Mouse (Mus musculus) limb, embryonic 11.5 days (tissue): ENCODE data around the gene 4933415A04Rik. TPM values are rescaled to one million over a fixed set of nuclear protein-coding genes. Genes with fewer than 3 reads are reported as not detected.

Experiments
- ATAC-seq: fragments of 200-750 bp; cut with Nextera tagmentation; 2 replicates; pipeline ENCODE4 v1.8.0; 2017; ENCODE audit warnings: low read depth; ENCODE audit not compliant: insufficient number of reproducible peaks, low FRiP score, low TSS enrichment
- DNase-seq: peaks from one replicate; pipeline ENCODE4 v3.0.0-alpha.2; 2015; ENCODE audit warnings: low spot score
- H3K27ac ChIP-seq: fragments of 300-500 bp; sonication (generic); replicated peaks from 2 replicates; pipeline ENCODE4 v1.5.1; 2014; ENCODE audit warnings: low read depth, mild to moderate bottlenecking, low read length
- H3K27me3 ChIP-seq: fragments of 300-500 bp; sonication (generic); 2 replicates; pipeline ENCODE4 v1.6.1; 2014; ENCODE audit warnings: mild to moderate bottlenecking, low read length, mixed read lengths; ENCODE audit not compliant: control insufficient read depth, insufficient read depth
- H3K36me3 ChIP-seq: fragments of 300-500 bp; sonication (generic); 2 replicates; pipeline ENCODE4 v1.6.1; 2014; ENCODE audit warnings: mild to moderate bottlenecking, low read length, moderate library complexity, mixed read lengths; ENCODE audit not compliant: control insufficient read depth, insufficient read depth
- H3K4me1 ChIP-seq: fragments of 300-500 bp; sonication (generic); 2 replicates; pipeline ENCODE4 v1.6.1; 2014; ENCODE audit warnings: low read length, mixed read lengths; ENCODE audit not compliant: control insufficient read depth, insufficient read depth
- H3K4me2 ChIP-seq: fragments of 300-500 bp; sonication (generic); 2 replicates; pipeline ENCODE4 v1.6.1; 2014; ENCODE audit warnings: low read depth, mild to moderate bottlenecking, moderate library complexity; ENCODE audit not compliant: severe bottlenecking
- H3K4me3 ChIP-seq: fragments of 300-500 bp; sonication (generic); 2 replicates; pipeline ENCODE4 v1.5.1; 2014; ENCODE audit warnings: low read depth, low read length
- H3K9ac ChIP-seq: fragments of 300-500 bp; sonication (generic); 2 replicates; pipeline ENCODE4 v1.6.1; 2014; ENCODE audit warnings: mild to moderate bottlenecking, low read length
- H3K9me3 ChIP-seq: fragments of 300-500 bp; sonication (generic); 2 replicates; pipeline ENCODE4 v1.6.1; 2016; ENCODE audit warnings: low read length; ENCODE audit not compliant: control insufficient read depth
- WGBS: fragments of 180-500 bp; shearing (Covaris S2); extraction: QIAGEN DNeasy Blood & Tissue Kit; methylation state at CpG from one replicate; pipeline ENCODE4 v1.1.7; 2014; 5-methylcytosine and 5-hydroxymethylcytosine counted together
- polyA plus RNA-seq: library from polyadenylated mRNA; unstranded; fragments of >200 nt; fragmentation: Nextera tagmentation; extraction: Ambion mirVana; gene quantifications from 2 replicates; pipeline ENCODE4 v1.2.1, GENCODE M21; 2014

4933415A04Rik gene
- 7.7 and 9.2 TPM in 2 replicates for polyA plus RNA-seq

DNA sequence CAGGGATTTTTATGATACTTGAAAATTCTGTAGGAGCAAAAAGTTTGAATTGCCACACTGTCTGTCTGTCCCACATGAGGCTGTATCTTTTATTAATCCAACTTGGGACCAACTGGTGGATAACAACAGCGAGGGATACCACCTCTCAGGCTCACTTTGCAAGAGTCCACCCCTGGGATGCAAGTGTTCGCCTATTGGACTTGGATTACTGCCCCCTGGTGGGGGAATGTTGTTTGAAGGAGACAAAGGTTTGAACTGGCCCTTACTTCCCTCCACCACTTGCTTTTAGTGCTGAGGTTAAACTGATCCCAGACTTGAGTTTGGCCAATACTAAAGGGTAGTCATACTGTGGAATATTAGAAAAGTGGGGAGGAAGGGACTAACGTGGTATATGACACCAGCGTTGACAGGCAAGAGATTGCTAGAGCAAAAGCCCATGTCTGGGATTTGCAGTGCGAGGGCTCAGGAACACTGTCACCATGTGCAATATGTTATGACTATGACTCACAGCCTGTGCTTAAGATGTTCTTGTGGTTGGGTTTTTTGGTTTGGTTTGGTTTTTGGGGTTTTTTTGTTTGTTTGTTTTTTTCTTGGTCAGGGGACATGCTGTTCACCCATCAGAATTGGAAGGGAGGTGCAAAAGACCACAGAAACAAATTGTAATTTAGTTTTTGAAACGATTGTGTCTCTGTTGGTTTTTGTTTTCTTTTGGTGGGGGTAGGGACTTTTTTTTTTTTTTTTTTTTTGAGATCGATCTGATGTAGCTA is at the start of gene 4933415A04Rik:
4933415A04Rik (plus strand) TSS at position 717 of the 767 bp plus-strand sequence.
- 72% methylated on average over 7 of the region's 7 CpGs for WGBS
- Histone ChIP-seq H3K9ac (no peak within 1 kb of the TSS), H3K4me2 (no peak within 1 kb of the TSS), H3K27me3 (no peaks in the 10 kb centered on the region), H3K36me3 (peaks cover 6% of the 10 kb centered on the region; the same call in 1 of the 2 replicates), H3K9me3 (no peaks in the 10 kb centered on the region), H3K4me1 (no peaks in the 10 kb centered on the region), H3K4me3 (no peak within 1 kb of the TSS), H3K27ac (no peak within 1 kb of the TSS)
- DNase-seq (peak; percentile 83), ATAC-seq (no peak)

DNA sequence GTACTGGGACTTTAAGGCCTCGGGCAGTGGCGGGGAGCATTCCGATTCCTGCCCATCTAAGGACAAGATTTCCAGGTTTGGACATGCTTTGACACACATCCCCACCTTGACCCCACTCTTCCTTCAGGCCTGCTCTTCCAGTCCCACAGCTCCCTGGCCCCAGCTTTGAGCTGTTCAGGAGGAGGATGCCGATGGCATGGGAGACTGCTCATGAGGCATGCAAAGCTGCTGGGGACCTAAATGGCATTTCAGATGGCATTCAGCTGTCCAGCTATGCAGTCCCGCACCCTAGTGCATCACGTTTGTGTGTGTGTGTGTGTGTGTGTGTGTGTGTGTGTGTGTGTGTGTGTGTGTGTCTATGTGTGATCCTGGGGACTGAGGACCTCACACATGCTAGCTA is 49.8 kb upstream of the 4933415A04Rik start:
- H3K4me3 ChIP-seq: no peak overlapping the region
- 86% methylated on average over 6 of the region's 6 CpGs for WGBS
- no peak overlapping the region for H3K27ac ChIP-seq
- H3K4me2 ChIP-seq: no peak overlapping the region
- DNase-seq (no peak), ATAC-seq (0 out of 2 replicates have a peak, but pooled peaks have one; percentile 13)
- H3K9me3 ChIP-seq: no peaks in the 10 kb centered on the region
- H3K36me3 ChIP-seq: peaks cover 4% of the 10 kb centered on the region; the same call in 1 of the 2 replicates
- H3K4me1 ChIP-seq: peaks cover 8% of the 10 kb centered on the region
- no peaks in the 10 kb centered on the region for H3K27me3 ChIP-seq
- H3K9ac ChIP-seq: no peak overlapping the region

DNA sequence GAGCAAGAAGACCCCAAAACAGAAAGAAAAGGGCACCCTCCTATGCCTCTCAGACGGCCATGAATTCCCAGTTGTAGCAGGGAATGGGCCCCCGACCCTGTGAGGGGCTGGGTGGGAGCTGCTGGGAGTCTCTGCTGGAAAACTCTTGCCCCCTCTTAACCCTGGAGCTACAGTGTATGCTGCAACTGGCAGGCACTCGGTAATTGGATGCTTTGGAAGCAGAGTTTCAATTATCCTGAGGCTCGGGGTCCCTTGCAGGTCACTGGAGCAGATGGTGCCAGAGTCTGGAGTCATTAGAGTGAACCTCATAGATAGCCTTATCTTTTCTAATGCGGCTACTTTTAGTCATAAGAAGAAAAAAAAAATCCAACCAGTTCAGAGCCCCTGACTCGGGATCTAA is 47.0 kb upstream of the 4933415A04Rik start:
- ATAC-seq (no peak), DNase-seq (peak; percentile 52)
- Histone ChIP-seq H3K4me2 (no peak overlapping the region), H3K27ac (0 out of 2 replicates have a peak overlapping the region, but pooled peaks have one; percentile 2), H3K4me1 (peaks cover 8% of the 10 kb centered on the region), H3K36me3 (peaks cover 2% of the 10 kb centered on the region; the same call in 1 of the 2 replicates), H3K9me3 (no peaks in the 10 kb centered on the region), H3K9ac (no peak overlapping the region), H3K4me3 (no peak overlapping the region), H3K27me3 (no peaks in the 10 kb centered on the region)
- 7% methylated on average over 6 of the region's 6 CpGs for whole genome bisulfite sequencing

DNA sequence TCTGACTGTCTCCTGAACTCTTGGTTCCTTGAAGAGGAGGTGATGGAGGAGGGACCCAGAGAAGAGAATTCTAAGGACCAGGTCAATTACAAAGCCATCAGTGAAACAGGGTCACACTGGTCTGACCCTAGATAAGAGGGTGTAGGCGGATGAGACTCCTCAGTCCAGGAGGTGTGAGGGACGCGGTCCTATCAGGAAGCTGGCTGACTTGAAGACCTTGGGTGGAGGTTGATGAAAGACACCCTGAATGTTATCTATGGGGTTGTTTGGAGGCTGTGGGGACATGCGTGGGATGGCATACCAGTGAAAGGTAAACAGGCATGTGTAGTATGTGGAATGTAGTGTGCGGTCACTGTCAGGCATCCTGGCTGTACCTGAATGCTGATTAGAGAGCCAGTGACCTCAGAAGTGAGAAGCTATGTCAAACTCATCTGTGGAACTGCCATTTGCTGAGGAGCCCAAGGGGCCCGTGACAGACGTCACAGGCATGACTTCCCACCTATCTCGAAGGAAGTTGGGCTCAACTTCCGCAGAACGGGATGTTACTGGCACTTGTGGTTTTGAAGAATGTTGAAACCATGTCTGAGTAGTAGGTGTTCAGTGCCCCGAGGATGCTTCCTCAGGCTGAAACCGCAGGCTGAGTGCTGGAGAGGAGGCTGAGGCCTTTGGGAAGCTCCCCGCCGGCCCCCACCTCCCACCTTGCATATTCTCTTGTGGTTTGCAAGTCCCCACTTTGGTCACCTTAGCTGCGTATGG is 43.0 kb upstream of the 4933415A04Rik start:
- Histone ChIP-seq H3K27ac (no peak overlapping the region), H3K27me3 (no peaks in the 10 kb centered on the region), H3K36me3 (peaks cover 2% of the 10 kb centered on the region; the same call in 1 of the 2 replicates), H3K4me2 (no peak overlapping the region), H3K4me1 (peaks cover 18% of the 10 kb centered on the region), H3K4me3 (no peak overlapping the region), H3K9ac (no peak overlapping the region), H3K9me3 (no peaks in the 10 kb centered on the region)
- 90% methylated on average over 15 of the region's 15 CpGs for WGBS
- DNase-seq (no peak), ATAC-seq (no peak)

DNA sequence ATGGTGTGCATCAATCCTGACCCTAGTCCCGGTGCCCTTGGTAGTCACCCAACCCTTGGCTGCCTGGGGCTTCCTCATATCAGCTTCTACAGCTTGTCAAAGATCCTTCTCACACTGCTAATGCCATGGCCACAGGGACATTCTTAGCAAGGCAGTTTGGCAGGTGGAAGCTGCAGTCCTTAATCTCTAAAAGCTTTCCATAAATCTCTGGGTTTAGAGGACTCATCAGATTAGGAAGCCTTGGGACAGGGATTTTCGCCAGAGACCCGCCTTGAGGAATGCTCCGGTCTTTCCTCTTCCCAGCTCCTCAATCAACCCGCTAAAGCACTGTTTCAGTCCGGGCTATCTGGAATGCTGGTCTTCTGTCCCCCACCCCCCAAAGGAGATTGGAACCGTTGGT is 42.0 kb upstream of the 4933415A04Rik start:
- Histone ChIP-seq H3K9ac (no peak overlapping the region), H3K27ac (no peak overlapping the region), H3K4me2 (no peak overlapping the region), H3K4me1 (peaks cover 11% of the 10 kb centered on the region), H3K27me3 (no peaks in the 10 kb centered on the region), H3K9me3 (no peaks in the 10 kb centered on the region), H3K4me3 (no peak overlapping the region), H3K36me3 (peaks cover 2% of the 10 kb centered on the region; the same call in 1 of the 2 replicates)
- WGBS: 84% methylated on average over 7 of the region's 7 CpGs
- ATAC-seq (no peak), DNase-seq (no peak)

DNA sequence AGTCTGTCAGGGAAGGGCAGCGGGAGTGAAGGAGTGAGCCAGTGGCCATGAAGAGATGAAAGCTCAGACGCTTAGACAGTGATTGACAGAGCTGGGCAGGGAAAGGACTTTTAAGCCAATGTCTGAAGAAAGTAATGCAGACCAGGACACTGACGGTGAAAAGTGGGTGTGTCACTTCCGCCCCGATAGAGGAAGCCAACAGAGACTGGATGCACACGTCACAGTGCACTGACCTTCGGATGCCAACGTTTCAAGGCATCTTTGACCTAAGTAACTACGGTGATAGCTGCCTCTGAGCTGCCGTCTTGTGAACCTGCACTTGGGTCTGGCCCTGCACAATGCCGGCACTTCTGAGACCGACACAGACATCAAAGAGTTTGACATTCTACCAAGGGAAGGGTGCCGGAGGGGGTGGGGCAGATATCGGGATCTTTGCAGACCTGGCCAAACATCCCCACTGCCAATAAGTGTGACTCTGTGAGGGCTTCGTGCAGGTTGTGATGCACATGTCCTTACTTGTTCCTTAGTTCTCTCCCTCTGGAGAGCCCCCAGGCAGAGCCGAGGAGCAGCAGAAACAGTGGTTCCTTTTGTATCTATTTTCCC is 40.9 kb upstream of the 4933415A04Rik start:
- 65% methylated on average over 16 of the region's 16 CpGs for WGBS

DNA sequence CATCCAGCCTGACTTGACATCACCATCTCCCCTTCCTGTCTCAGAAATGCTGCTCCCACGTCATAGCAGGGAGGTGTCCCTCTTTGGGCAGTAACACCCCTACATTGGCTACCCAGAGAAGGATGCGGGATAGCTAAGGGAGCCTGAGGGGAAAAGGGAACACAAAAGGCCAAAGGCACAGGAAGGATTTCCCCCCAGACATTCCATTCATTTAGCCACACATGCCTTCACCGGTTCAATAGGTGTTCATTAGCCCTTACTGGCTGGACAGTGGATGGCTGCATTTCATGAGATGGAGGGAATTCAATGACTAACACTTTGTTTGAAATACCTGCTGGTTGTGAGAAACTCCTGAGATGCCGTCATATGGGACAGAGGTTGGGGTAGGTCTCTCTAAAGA is 40.2 kb upstream of the 4933415A04Rik start:
- H3K27me3 ChIP-seq: no peaks in the 10 kb centered on the region
- no peak overlapping the region for H3K27ac ChIP-seq
- ATAC-seq (no peak), DNase-seq (no peak)
- peaks cover 9% of the 10 kb centered on the region for H3K4me1 ChIP-seq
- peaks cover 2% of the 10 kb centered on the region; the same call in 1 of the 2 replicates for H3K36me3 ChIP-seq
- H3K9me3 ChIP-seq: no peaks in the 10 kb centered on the region
- H3K4me2 ChIP-seq: no peak overlapping the region
- WGBS: 76% methylated on average over 4 of the region's 4 CpGs
- no peak overlapping the region for H3K4me3 ChIP-seq
- no peak overlapping the region for H3K9ac ChIP-seq

More for the DNA sequence above, 40.9 kb upstream of the 4933415A04Rik start:
- peaks cover 9% of the 10 kb centered on the region for H3K4me1 ChIP-seq
- H3K9me3 ChIP-seq: no peaks in the 10 kb centered on the region
- H3K4me2 ChIP-seq: no peak overlapping the region
- H3K4me3 ChIP-seq: no peak overlapping the region
- H3K9ac ChIP-seq: no peak overlapping the region
- H3K27ac ChIP-seq: no peak overlapping the region
- ATAC-seq: no peak
- DNase-seq: no peak
- no peaks in the 10 kb centered on the region for H3K27me3 ChIP-seq
- H3K36me3 ChIP-seq: peaks cover 2% of the 10 kb centered on the region; the same call in 1 of the 2 replicates

DNA sequence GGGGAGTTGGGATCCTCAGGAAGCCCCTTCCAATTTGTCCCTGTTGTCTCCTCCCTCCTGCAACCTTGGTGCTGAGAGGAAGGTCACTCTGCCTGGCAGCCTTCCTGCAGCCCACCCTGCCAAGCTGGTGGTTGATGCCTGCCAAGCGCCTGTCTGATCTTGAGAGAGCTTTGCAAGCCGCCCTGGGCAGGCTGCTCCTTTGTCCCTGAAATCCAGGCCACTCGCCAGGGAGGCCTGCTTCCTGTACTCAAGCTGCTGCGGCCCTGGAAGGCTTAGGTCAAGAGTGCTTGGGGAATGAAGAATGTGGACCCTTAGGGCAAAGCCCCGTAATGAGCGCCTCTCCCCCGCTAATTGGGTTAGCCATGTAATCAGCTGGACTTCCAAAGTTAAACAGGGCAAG is 38.7 kb upstream of the 4933415A04Rik start:
- Histone ChIP-seq H3K36me3 (no peaks in the 10 kb centered on the region), H3K4me2 (no peak overlapping the region), H3K27me3 (no peaks in the 10 kb centered on the region), H3K9ac (no peak overlapping the region; the same call in none of the 2 replicates), H3K9me3 (no peaks in the 10 kb centered on the region), H3K27ac (peak overlapping the region; percentile 63), H3K4me1 (peaks cover 14% of the 10 kb centered on the region), H3K4me3 (no peak overlapping the region)
- ATAC-seq (peak; percentile 56; the same call in 1 of the 2 replicates), DNase-seq (peak; percentile 73)
- 9% methylated on average over 7 of the region's 7 CpGs for WGBS
